Mouse (Mus musculus) adrenal gland, postnatal 14 days (tissue): ENCODE results near the gene Aggf1. TPM values are rescaled to one million over a fixed set of nuclear protein-coding genes. Genes with fewer than 3 reads are reported as not detected.
"Not testable (repeated sequence)": the region's sequence is repeated elsewhere in the genome, so short reads cannot be mapped to it uniquely, and the experiment has no call there.

Experiments used
- DNase-seq: peaks from one replicate; pipeline ENCODE4 v3.0.0; 2021; ENCODE audit warnings: mixed read lengths
- long read RNA-seq, 2 experiments: library from polyadenylated mRNA; stranded (forward); transcript quantifications; one replicate each; pipeline ENCODE4 v2.0.0; 2021
- total RNA-seq: library from RNA; stranded (reverse); gene quantifications from 2 replicates; pipeline ENCODE4 v1.2.3, GENCODE M21; 2021

Gene Aggf1
- total RNA-seq = 33.8 and 34.1 TPM in 2 replicates
- long read RNA-seq, experiment 1, transcript Aggf1-201 (14 exons, 3,249 nt) = major isoform, 68 of 75 reads
- long read RNA-seq, experiment 1, partial matches to known transcripts = 3 of 75 reads
- long read RNA-seq, experiment 1, other reads (novel, unspliced or antisense) = 4 of 75 reads
- long read RNA-seq, experiment 2, transcript Aggf1-201 (14 exons, 3,249 nt) = major isoform, 44 of 49 reads
- long read RNA-seq, experiment 2, partial matches to known transcripts = 3 of 49 reads
- long read RNA-seq, experiment 2, other reads (novel, unspliced or antisense) = 2 of 49 reads

- DNase-seq = peak; percentile 95
Measured at GRCm38 (mm10) chr13:95374701-95375553, at the start of gene Aggf1. Aggf1 (minus strand) TSS chr13:95375352.

GRCm38 (mm10) chr13:95424932-95425331 lies 49.8 kb upstream of the Aggf1 start:
- DNase-seq = no peak

- DNase-seq = peak; percentile 25
Measured at GRCm38 (mm10) chr13:95419204-95419749, 44.1 kb upstream of the Aggf1 start.

GRCm38 (mm10) chr13:95418575-95419203 lies 43.5 kb upstream of the Aggf1 start:
- no peak for DNase-seq

- DNase-seq = no peak
Measured at GRCm38 (mm10) chr13:95412257-95412656, 37.1 kb upstream of the Aggf1 start.

GRCm38 (mm10) chr13:95393242-95393641 lies 18.1 kb upstream of the Aggf1 start:
- no peak for DNase-seq

GRCm38 (mm10) chr13:95389866-95390865 lies 15.0 kb upstream of the Aggf1 start:
- DNase-seq = peak; percentile 85

GRCm38 (mm10) chr13:95388226-95388625 lies 13.1 kb upstream of the Aggf1 start:
- no peak for DNase-seq

GRCm38 (mm10) chr13:95382418-95382817 lies 7.3 kb upstream of the Aggf1 start:
- peak; percentile 34 for DNase-seq

GRCm38 (mm10) chr13:95378696-95379095 lies 3.5 kb upstream of the Aggf1 start:
- no peak for DNase-seq

- not testable (repeated sequence) for DNase-seq
Measured at GRCm38 (mm10) chr13:95376689-95377289, 1.6 kb upstream of the Aggf1 start.

GRCm38 (mm10) chr13:95375554-95375914 lies 382 bp upstream of the Aggf1 start:
- no peak for DNase-seq

GRCm38 (mm10) chr13:95366356-95366755 lies 8.8 kb downstream of the Aggf1 start:
- no peak for DNase-seq

- no peak for DNase-seq
Measured at GRCm38 (mm10) chr13:95363440-95363839, 11.7 kb downstream of the Aggf1 start.

- DNase-seq = no peak
Measured at GRCm38 (mm10) chr13:95358223-95358622, 16.9 kb downstream of the Aggf1 start.

- no peak for DNase-seq
Measured at GRCm38 (mm10) chr13:95348476-95348875, 26.7 kb downstream of the Aggf1 start.

GRCm38 (mm10) chr13:95347018-95347696 lies 28.0 kb downstream of the Aggf1 start:
- peak; percentile 90 for DNase-seq

GRCm38 (mm10) chr13:95345869-95346268 lies 29.3 kb downstream of the Aggf1 start:
- no peak for DNase-seq

GRCm38 (mm10) chr13:95343470-95343869 lies 31.7 kb downstream of the Aggf1 start:
- no peak for DNase-seq

GRCm38 (mm10) chr13:95336122-95336677 lies 39.0 kb downstream of the Aggf1 start:
- no peak for DNase-seq
